Comparison of ENCODE assay signal across 9 mouse cellular contexts in the genomic region with DNA sequence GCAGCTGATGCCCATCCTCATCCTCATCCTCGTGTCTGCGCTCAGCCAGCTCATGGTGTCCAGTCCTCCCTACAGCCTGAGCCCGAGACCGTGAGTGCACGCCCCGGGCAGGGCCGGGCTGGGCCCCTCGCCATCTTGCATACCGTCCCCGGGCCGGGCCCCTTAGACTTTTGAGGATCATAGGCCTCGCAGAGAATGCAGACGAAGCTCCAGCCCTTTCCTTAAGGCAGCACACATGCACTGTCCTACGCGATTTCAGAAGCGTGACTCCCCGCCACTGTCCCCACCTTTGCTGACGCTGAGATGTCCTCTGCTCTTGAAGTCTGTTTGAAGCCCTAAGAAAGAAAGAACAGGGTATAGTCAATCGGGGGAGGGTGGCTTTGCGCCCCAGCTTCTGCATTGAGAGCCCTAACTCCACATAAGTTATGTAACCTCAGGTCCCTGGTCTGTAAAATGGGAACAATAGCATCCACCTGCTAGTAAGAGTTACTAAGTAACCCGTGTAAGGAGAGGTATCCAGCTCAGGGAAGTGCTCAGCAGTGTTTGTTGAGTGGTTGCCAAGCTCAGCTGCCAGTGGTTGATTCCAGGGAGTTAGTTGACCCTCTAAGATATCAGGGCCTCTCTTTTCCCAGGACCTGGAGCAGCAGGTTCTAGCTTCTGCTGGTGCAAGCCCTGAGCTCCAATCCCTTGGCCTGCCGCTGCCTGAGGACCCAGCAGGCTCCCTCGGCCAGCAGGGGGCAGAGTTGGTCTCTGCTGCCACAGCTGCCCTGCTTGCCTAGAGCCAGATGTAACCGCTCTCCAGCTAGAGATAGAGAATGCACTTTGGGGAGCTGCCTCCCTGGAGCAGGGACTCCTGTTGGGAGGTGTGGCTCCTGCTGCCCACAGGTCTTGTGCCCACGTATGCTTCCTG. TPM values are rescaled to one million over a fixed set of nuclear protein-coding genes. Genes with fewer than 3 reads are reported as not detected.
DNase-seq lines count a peak whose midpoint lies in the region; ATAC-seq and TF ChIP-seq lines count a peak whose summit lies in the region.
"Had no signal": no experiment of that assay in that cellular context is flagged by ENCODE, and none has a peak within 500 bp of the region (broad histone marks: within the 10 kb centered on the region; RNA-seq: fewer than 3 reads in every experiment).

No protein-coding gene starts in this region.

- no peak for ATAC-seq in embryonic facial prominence, embryonic 15.5 days (ENCODE audit: insufficient number of reproducible peaks, low FRiP score, low TSS enrichment, low read depth)
- ATAC-seq in megakaryocyte, adult 5-6 weeks (ENCODE audit: poor library complexity, severe bottlenecking) = peak; percentile 51

- no peak overlapping the region for H3K4me3 ChIP-seq in ES-Bruce4 (ENCODE audit: low read depth, low read length)
- H3K4me3 ChIP-seq in embryonic facial prominence, embryonic 15.5 days (replicated peaks) = no peak overlapping the region
- H3K4me3 ChIP-seq: hindbrain, embryonic 15.5 days had no signal

- WGBS in embryonic facial prominence, embryonic 15.5 days = 79% methylated on average over 25 of the region's 25 CpGs

- no peak overlapping the region for H3K9ac ChIP-seq in ES-Bruce4 (ENCODE audit: low read depth, poor library complexity, severe bottlenecking)
- H3K9ac ChIP-seq in embryonic facial prominence, embryonic 15.5 days = no peak overlapping the region
- H3K9ac ChIP-seq: hindbrain, embryonic 15.5 days had no signal

- H3K4me1 ChIP-seq in ES-Bruce4 (ENCODE audit: control insufficient read depth, insufficient read depth, low read length) = no peaks in the 10 kb centered on the region
- peaks cover 46% of the 10 kb centered on the region for H3K4me1 ChIP-seq in embryonic facial prominence, embryonic 15.5 days

- intact Hi-C loops in heart, postnatal 10 days (cut with DNase I) = loop anchor here (1.0 to 5.0 kb wide), 3 partner anchors 56 to 343 kb away; a partner anchor contains a TSS

- peak; percentile 94 for DNase-seq in adrenal gland, postnatal 25 days
- DNase-seq in heart, postnatal 10 days = peak; percentile 89 to 92
- peak; percentile 77 for DNase-seq in left cerebral cortex, adult 11 months (ENCODE audit: low spot score)
- DNase-seq in right cerebral cortex, postnatal 10 days (ENCODE audit: low spot score in 2 of 2) = peak; percentile 80 to 84
- DNase-seq in urinary bladder, postnatal 14 days (ENCODE audit: low spot score) = peak; percentile 88

- H3K27me3 ChIP-seq in ES-Bruce4 (ENCODE audit: control insufficient read depth, insufficient read depth, low read length, poor library complexity, severe bottlenecking) = no peaks in the 10 kb centered on the region
- H3K27me3 ChIP-seq in embryonic facial prominence, embryonic 15.5 days = no peaks in the 10 kb centered on the region
- H3K27me3 ChIP-seq: hindbrain, embryonic 15.5 days had no signal

- H3K36me3 ChIP-seq in ES-Bruce4 (ENCODE audit: control insufficient read depth, insufficient read depth, low read length, poor library complexity, severe bottlenecking) = peaks cover 11% of the 10 kb centered on the region
- H3K36me3 ChIP-seq in embryonic facial prominence, embryonic 15.5 days = peaks cover 69% of the 10 kb centered on the region

- no peak for TF ChIP-seq POLR2A in ES-Bruce4 (IDR thresholded peaks at IDR 0.05; ENCODE audit: insufficient read depth, low read length)

- 0 out of 2 replicates have a peak, but pooled peaks have one; percentile 32 for TF ChIP-seq EP300 in ES-Bruce4 (IDR thresholded peaks at IDR 0.05; ENCODE audit: insufficient read depth, low read depth, low read length)

- H3K9me3 ChIP-seq in ES-Bruce4 (replicated peaks; ENCODE audit: control insufficient read depth, insufficient read depth, low read length, poor library complexity, severe bottlenecking) = no peaks in the 10 kb centered on the region
- H3K9me3 ChIP-seq in embryonic facial prominence, embryonic 15.5 days (replicated peaks) = no peaks in the 10 kb centered on the region
- H3K9me3 ChIP-seq: hindbrain, embryonic 15.5 days had no signal

- no peak overlapping the region for H3K4me2 ChIP-seq in embryonic facial prominence, embryonic 15.5 days (replicated peaks)
- H3K4me2 ChIP-seq: hindbrain, embryonic 15.5 days had no signal

- peak; percentile 97 for TF ChIP-seq CTCF in ES-Bruce4 (IDR thresholded peaks at IDR 0.05; ENCODE audit: low read depth, low read length)

- H3K27ac ChIP-seq in ES-Bruce4 (ENCODE audit: insufficient read depth, low read length) = no peak overlapping the region
- 0 out of 2 replicates have a peak overlapping the region, but pooled peaks have one; percentile 22 for H3K27ac ChIP-seq in embryonic facial prominence, embryonic 15.5 days (replicated peaks)
- H3K27ac ChIP-seq: hindbrain, embryonic 15.5 days had no signal

RNA-seq across cellular contexts. Expression of a gene that starts 15.2 kb away (rescaled TPM):
- 29.3 and 29.6 TPM in 2 replicates for polyA plus RNA-seq in ES-Bruce4 (2011; ENCODE audit: insufficient read depth, insufficient read length, low read depth, missing spikeins)
- total RNA-seq in adrenal gland, postnatal 25 days (2021) = 65.1 and 69.2 TPM in 2 replicates
- 24.1 and 24.8 TPM in 2 replicates for polyA plus RNA-seq in embryonic facial prominence, embryonic 15.5 days (2015; fragmentation: Nextera tagmentation; extraction: Ambion mirVana)
- total RNA-seq in heart, postnatal 10 days (2021) = 10 to 100 TPM; 35.2 to 41.9 TPM
- total RNA-seq in megakaryocyte, adult 5-6 weeks (2015) = 21.9 and 26.0 TPM in 2 replicates
- total RNA-seq in megakaryocyte, adult 5-6 weeks (2017) = 17.3 and 18.5 TPM in 2 replicates

RNA-seq across cellular contexts. Expression of a gene that starts 57.1 kb away (rescaled TPM):
- polyA plus RNA-seq in ES-Bruce4 (2011; ENCODE audit: insufficient read depth, insufficient read length, low read depth, missing spikeins) = 172 and 176 TPM in 2 replicates
- total RNA-seq in adrenal gland, postnatal 25 days (2021) = 35.7 and 57.7 TPM in 2 replicates
- polyA plus RNA-seq in embryonic facial prominence, embryonic 15.5 days (2015; fragmentation: Nextera tagmentation; extraction: Ambion mirVana) = 83.3 and 89.1 TPM in 2 replicates
- total RNA-seq in heart, postnatal 10 days (2021) = 100 to 1,000 TPM in 1 of 2 experiments, 10 to 100 TPM in 1; 65.8 to 116 TPM
- 2.2 and 2.4 TPM in 2 replicates for total RNA-seq in megakaryocyte, adult 5-6 weeks (2015)
- total RNA-seq in megakaryocyte, adult 5-6 weeks (2017) = 0.94 and 1.2 TPM in 2 replicates

Comparison
In these comparisons a context has a peak if more than half of its experiments do, and no peak if none do; other contexts are left out.
1. RNA of a gene that starts 57.1 kb away (total RNA-seq): 65.8 to 116 TPM in heart, postnatal 10 days and 35.7 to 57.7 TPM in adrenal gland, postnatal 25 days; 0.94 to 2.4 TPM in megakaryocyte, adult 5-6 weeks; every median in the first group is over 10 times any median in the second.
2. Peak in every context shown above with its lines, with median percentiles within 50 percentile points of each other: DNase-seq.